Mouse (Mus musculus) kidney, embryonic 14.5 days (tissue): Measurements from ENCODE around the gene Endod1. TPM values are rescaled to one million over a fixed set of nuclear protein-coding genes. Genes with fewer than 3 reads are reported as not detected.
A peak's percentile ranks its signal among the peaks of the same experiment; 100 is the strongest.

Experiments used
- ATAC-seq: fragments of 200-750 bp; cut with Nextera tagmentation; 2 replicates; pipeline ENCODE4 v1.8.0; 2017; ENCODE audit warnings: moderate number of reproducible peaks, mild to moderate bottlenecking, moderate TSS enrichment, moderate library complexity; ENCODE audit not compliant: low FRiP score, low TSS enrichment
- H3K27ac ChIP-seq: fragments of 300-500 bp; sonication (generic); 2 replicates; pipeline ENCODE4 v1.5.1; 2014; ENCODE audit warnings: low read depth, mild to moderate bottlenecking, low read length, moderate library complexity, mixed read lengths
- H3K27me3 ChIP-seq: fragments of 300-500 bp; sonication (generic); 2 replicates; pipeline ENCODE4 v1.6.1; 2014; ENCODE audit warnings: mild to moderate bottlenecking, low read length; ENCODE audit not compliant: control insufficient read depth, insufficient read depth
- H3K36me3 ChIP-seq: fragments of 300-500 bp; sonication (generic); 2 replicates; pipeline ENCODE4 v1.6.1; 2014; ENCODE audit warnings: low read length, mixed read lengths; ENCODE audit not compliant: control insufficient read depth, insufficient read depth
- H3K4me1 ChIP-seq: fragments of 300-500 bp; sonication (generic); 2 replicates; pipeline ENCODE4 v1.6.1; 2014; ENCODE audit warnings: low read length, mixed read lengths; ENCODE audit not compliant: control insufficient read depth, insufficient read depth
- H3K4me2 ChIP-seq: fragments of 300-500 bp; sonication (generic); replicated peaks from 2 replicates; pipeline ENCODE4 v1.6.1; 2014; ENCODE audit warnings: low read depth, mild to moderate bottlenecking, low read length
- H3K4me3 ChIP-seq: fragments of 300-500 bp; sonication (generic); 2 replicates; pipeline ENCODE4 v1.5.1; 2014; ENCODE audit warnings: mild to moderate bottlenecking, low read length
- H3K9ac ChIP-seq: fragments of 300-500 bp; sonication (generic); 2 replicates; pipeline ENCODE4 v1.6.1; 2014; ENCODE audit warnings: low read depth, mild to moderate bottlenecking, low read length, moderate library complexity
- H3K9me3 ChIP-seq: fragments of 300-500 bp; sonication (generic); 2 replicates; pipeline ENCODE4 v1.6.1; 2016; ENCODE audit warnings: low read length; ENCODE audit not compliant: control insufficient read depth
- WGBS: fragments of 180-500 bp; shearing (Covaris S2); extraction: QIAGEN DNeasy Blood & Tissue Kit; methylation state at CpG from one replicate; pipeline ENCODE4 v1.1.7; 2014; 5-methylcytosine and 5-hydroxymethylcytosine counted together
- polyA plus RNA-seq: library from polyadenylated mRNA; unstranded; fragments of >200 nt; fragmentation: Nextera tagmentation; extraction: Ambion mirVana; gene quantifications from 2 replicates; pipeline ENCODE4 v1.2.1, GENCODE M21; 2014

Gene Endod1
- polyA plus RNA-seq, 1 experiment from 2014 or later = 13.9 TPM

- Histone ChIP-seq H3K9me3 (no peaks in the 10 kb centered on the region), H3K4me2 (no peak overlapping the region), H3K4me1 (no peaks in the 10 kb centered on the region), H3K36me3 (no peaks in the 10 kb centered on the region), H3K27ac (no peak overlapping the region), H3K9ac (no peak overlapping the region), H3K4me3 (no peak overlapping the region), H3K27me3 (no peaks in the 10 kb centered on the region)
- WGBS = 82% methylated on average over 8 of the region's 8 CpGs
- no peak for ATAC-seq
These were observed 4.4 kb upstream of the Endod1 start for GRCm38 (mm10) chr9:14385665-14386064.

GRCm38 (mm10) chr9:14383186-14383920 lies 2.0 kb upstream of the Endod1 start:
- Histone ChIP-seq H3K36me3 (no peaks in the 10 kb centered on the region), H3K9me3 (no peaks in the 10 kb centered on the region), H3K4me2 (no peak overlapping the region), H3K27ac (no peak overlapping the region), H3K4me1 (no peaks in the 10 kb centered on the region), H3K9ac (no peak overlapping the region), H3K4me3 (no peak overlapping the region), H3K27me3 (no peaks in the 10 kb centered on the region)
- 82% methylated on average over 4 of the region's 4 CpGs for WGBS
- ATAC-seq = no peak

DNA sequence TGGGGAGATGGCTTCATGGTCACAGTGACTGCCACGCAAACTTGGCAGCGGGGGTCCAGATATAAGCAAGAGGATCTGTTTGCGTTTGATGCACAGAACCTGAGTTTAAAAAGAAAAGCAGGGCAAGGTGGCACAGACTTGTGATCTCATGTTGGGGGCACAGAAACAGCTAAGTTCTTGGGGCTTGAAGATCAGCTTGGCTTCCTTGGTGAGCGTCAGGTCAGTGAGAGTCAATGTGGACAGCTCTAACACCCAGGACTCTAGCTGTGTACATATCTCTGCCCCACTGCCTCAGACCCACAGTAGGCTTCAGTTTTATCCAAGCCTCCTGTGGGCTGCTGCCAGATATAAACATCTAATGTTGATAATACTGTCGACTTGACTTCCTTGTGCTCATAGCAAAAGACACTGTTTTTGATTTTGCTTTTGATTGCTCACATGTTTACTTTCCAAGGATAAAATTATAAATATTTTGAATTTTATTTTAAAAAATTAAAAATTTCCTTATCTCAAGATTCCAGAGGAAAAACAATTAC lies 1.0 kb upstream of the Endod1 start:
- Histone ChIP-seq H3K36me3 (no peaks in the 10 kb centered on the region), H3K4me3 (no peak overlapping the region), H3K4me1 (no peaks in the 10 kb centered on the region), H3K27me3 (no peaks in the 10 kb centered on the region), H3K9me3 (no peaks in the 10 kb centered on the region), H3K9ac (no peak overlapping the region), H3K27ac (no peak overlapping the region), H3K4me2 (no peak overlapping the region)
- ATAC-seq = no peak
- 81% methylated on average over 5 of the region's 5 CpGs for WGBS

DNA sequence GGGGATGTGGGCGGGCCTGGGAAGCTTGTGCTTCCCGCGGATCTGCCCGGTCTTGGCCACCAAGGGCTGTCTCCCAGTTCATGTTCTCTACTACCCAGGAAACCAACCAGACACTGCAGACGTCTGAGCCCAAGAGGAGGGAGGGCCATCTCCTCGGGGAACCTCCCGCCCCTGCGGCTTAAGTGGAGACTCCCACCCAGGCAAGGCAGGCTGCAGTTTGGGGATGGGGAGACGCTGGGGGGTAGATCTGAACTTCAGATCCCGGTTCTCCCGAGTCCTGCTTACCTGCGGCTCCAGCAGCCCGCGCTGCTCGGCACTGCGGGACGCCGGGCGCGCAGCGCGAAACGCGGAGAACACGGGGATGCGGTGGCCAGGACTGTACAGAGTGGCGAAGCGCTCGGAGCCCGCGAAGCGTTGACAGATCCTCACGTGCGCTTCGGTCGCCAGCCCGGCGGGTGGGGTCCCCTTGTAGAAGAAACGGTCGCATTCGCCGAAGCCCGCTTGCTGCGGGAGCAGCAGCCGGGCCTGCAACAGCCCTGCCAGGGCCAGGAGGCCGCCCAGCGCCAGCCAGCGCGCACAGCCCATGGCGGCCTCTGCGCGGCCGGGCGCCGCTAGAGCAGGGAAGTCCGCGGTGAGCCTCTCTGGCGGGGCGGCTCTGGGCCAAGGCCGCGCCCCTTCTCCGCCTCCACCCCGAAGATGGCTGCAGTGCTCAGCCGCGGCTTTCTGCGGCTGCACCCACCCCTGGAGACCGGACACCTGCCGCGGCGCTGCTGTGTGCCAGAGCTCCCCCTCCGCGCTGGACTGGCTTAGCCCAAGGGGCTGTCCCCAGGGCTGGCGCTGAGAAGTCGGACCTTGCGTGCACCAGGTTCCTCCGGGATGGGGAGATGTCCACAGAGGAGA lies 671 bp downstream of the Endod1 start:
- WGBS = under 1% methylated on average over 62 of the region's 76 CpGs
- H3K4me1 ChIP-seq = no peaks in the 10 kb centered on the region
- peak overlapping the region; percentile 87 for H3K4me2 ChIP-seq
- H3K27me3 ChIP-seq = no peaks in the 10 kb centered on the region
- ATAC-seq = peak; percentile 96
- H3K27ac ChIP-seq = peak overlapping the region; percentile 67; the same call in 1 of the 2 replicates
- H3K9ac ChIP-seq = peak overlapping the region; percentile 72
- H3K36me3 ChIP-seq = no peaks in the 10 kb centered on the region
- H3K9me3 ChIP-seq = no peaks in the 10 kb centered on the region
- peak overlapping the region; percentile 71 for H3K4me3 ChIP-seq

GRCm38 (mm10) chr9:14379769-14380385 lies 1.4 kb downstream of the Endod1 start:
- no peaks in the 10 kb centered on the region for H3K27me3 ChIP-seq
- H3K4me2 ChIP-seq = peak overlapping the region; percentile 87
- H3K9ac ChIP-seq = peak overlapping the region; percentile 72
- no peaks in the 10 kb centered on the region for H3K9me3 ChIP-seq
- peak overlapping the region; percentile 71 for H3K4me3 ChIP-seq
- no peaks in the 10 kb centered on the region for H3K36me3 ChIP-seq
- no peak overlapping the region for H3K27ac ChIP-seq
- H3K4me1 ChIP-seq = no peaks in the 10 kb centered on the region
- ATAC-seq = no peak
- 26% methylated on average over 8 of the region's 8 CpGs for WGBS

DNA sequence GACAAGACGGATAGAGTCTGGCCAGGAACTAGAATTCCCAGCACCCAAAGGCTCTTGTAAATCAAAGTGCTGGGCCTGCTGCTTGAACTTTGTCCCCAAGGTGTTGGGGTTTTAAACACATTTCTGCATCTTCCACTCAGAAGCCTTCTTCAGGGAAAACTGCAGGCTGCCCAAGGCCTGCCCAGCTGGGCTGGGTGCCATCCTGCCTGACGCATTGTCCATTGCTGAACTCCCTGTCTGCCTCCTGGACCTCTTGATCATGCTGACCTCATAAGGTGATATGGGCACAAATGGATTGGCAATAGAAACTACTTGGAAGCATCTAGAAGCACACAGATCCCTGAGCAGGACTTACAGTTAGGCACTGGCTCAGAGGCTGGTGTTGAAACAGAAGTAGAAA lies 3.2 kb downstream of the Endod1 start:
- ATAC-seq = no peak
- Histone ChIP-seq H3K4me1 (no peaks in the 10 kb centered on the region), H3K27ac (no peak overlapping the region), H3K4me2 (no peak overlapping the region), H3K9me3 (no peaks in the 10 kb centered on the region), H3K27me3 (no peaks in the 10 kb centered on the region), H3K4me3 (no peak overlapping the region), H3K36me3 (no peaks in the 10 kb centered on the region), H3K9ac (no peak overlapping the region)
- 91% methylated on average over 2 of the region's 2 CpGs for WGBS

DNA sequence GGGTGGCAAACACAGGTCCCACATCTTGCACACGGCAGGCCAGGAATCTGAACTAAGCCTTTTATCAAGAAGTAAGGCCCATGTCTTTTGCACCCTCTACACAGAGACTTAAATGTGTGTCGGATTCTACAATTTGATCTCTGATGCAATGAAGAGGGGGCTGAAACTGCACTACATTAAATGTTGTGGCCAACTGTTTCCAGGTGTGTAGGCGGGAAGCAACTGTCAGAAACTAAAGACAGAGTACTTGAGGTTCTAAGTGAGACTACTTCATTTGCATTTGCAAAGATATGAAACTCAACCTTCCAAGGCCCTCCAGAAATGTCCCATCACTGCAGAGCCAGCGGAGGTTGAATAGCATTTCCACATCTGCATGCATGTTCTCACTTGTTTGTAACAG lies 5.2 kb downstream of the Endod1 start:
- ATAC-seq = no peak
- no peaks in the 10 kb centered on the region for H3K36me3 ChIP-seq
- H3K4me1 ChIP-seq = no peaks in the 10 kb centered on the region
- H3K27ac ChIP-seq = no peak overlapping the region
- no peaks in the 10 kb centered on the region for H3K27me3 ChIP-seq
- H3K4me2 ChIP-seq = no peak overlapping the region
- no peaks in the 10 kb centered on the region for H3K9me3 ChIP-seq
- H3K9ac ChIP-seq = no peak overlapping the region
- H3K4me3 ChIP-seq = no peak overlapping the region
- 90% methylated on average over 4 of the region's 4 CpGs for WGBS

GRCm38 (mm10) chr9:14372440-14372839 lies 8.9 kb downstream of the Endod1 start:
- no peak for ATAC-seq
- Histone ChIP-seq H3K4me2 (no peak overlapping the region), H3K27ac (no peak overlapping the region), H3K4me1 (no peaks in the 10 kb centered on the region), H3K9me3 (no peaks in the 10 kb centered on the region; the same call in 1 of the 2 replicates), H3K36me3 (no peaks in the 10 kb centered on the region), H3K4me3 (no peak overlapping the region), H3K9ac (no peak overlapping the region), H3K27me3 (no peaks in the 10 kb centered on the region)
